Mouse (Mus musculus) ES-E14 (cell line): ENCODE results near the gene Sys1. TPM values are rescaled to one million over a fixed set of nuclear protein-coding genes. Genes with fewer than 3 reads are reported as not detected.

ENCODE experiments used
- DNase-seq: peaks from one replicate; pipeline ENCODE4 v3.0.0-alpha.2; 2013; ENCODE audit warnings: low read depth, low spot score
- H3K27ac ChIP-seq: 2 replicates; pipeline ENCODE4 v1.5.1; 2012; ENCODE audit warnings: low read depth, mild to moderate bottlenecking, low read length, moderate library complexity, mixed read lengths; ENCODE audit not compliant: poor library complexity, insufficient read depth, severe bottlenecking
- H3K36me3 ChIP-seq: 2 replicates; pipeline ENCODE4 v1.6.1; 2012; ENCODE audit warnings: mild to moderate bottlenecking, low read length, moderate library complexity, mixed read lengths; ENCODE audit not compliant: control insufficient read depth, poor library complexity, insufficient read depth, severe bottlenecking
- H3K4me1 ChIP-seq, 2 experiments: fragments of 150-350 bp in 1 of 2; sonication (generic) in 1 of 2; 2 replicates each; pipeline ENCODE4 v1.6.1; 2012; ENCODE audit warnings: low read length in 2 of 2, mild to moderate bottlenecking in 1 of 2, mixed read lengths in 1 of 2; ENCODE audit not compliant: control insufficient read depth in 2 of 2, insufficient read depth in 2 of 2, poor library complexity in 1 of 2
- H3K4me3 ChIP-seq, 2 experiments: fragments of 150-350 bp in 1 of 2; sonication (generic) in 1 of 2; 2 replicates each; pipeline ENCODE4 v1.5.1; 2012; ENCODE audit warnings: low read length in 2 of 2, low read depth in 1 of 2, mild to moderate bottlenecking in 1 of 2, mixed read lengths in 1 of 2; ENCODE audit not compliant: insufficient read depth in 1 of 2, poor library complexity in 1 of 2, severe bottlenecking in 1 of 2
- H3K9ac ChIP-seq: 2 replicates; pipeline ENCODE4 v1.6.1; 2012; ENCODE audit warnings: low read depth, mild to moderate bottlenecking, low read length, mixed read lengths; ENCODE audit not compliant: poor library complexity, insufficient read depth, severe bottlenecking
- H3K9me3 ChIP-seq: fragments of 150-350 bp; sonication (generic); 2 replicates; pipeline ENCODE4 v1.6.1; 2012; ENCODE audit warnings: low read depth, mild to moderate bottlenecking, low read length; ENCODE audit not compliant: control insufficient read depth, insufficient read depth
- CHD2 ChIP-seq: IDR thresholded peaks from 2 replicates; pipeline ENCODE4 v1.6.1; 2014; ENCODE audit warnings: mild to moderate bottlenecking, low read depth, low read length, inconsistent platforms
- HCFC1 ChIP-seq: IDR thresholded peaks from 2 replicates; pipeline ENCODE4 v1.6.1; 2012; ENCODE audit warnings: low read length, inconsistent platforms, borderline replicate concordance; ENCODE audit not compliant: insufficient read depth
- MAFK ChIP-seq: IDR thresholded peaks from 2 replicates; pipeline ENCODE4 v1.6.1; 2014; ENCODE audit warnings: mild to moderate bottlenecking, low read depth, low read length, inconsistent platforms; ENCODE audit not compliant: insufficient read depth
- ZC3H11A ChIP-seq: IDR thresholded peaks from 2 replicates; pipeline ENCODE4 v1.6.1; 2012; ENCODE audit warnings: low read depth, mild to moderate bottlenecking, inconsistent platforms, low read length, borderline replicate concordance
- ZNF384 ChIP-seq: IDR thresholded peaks from 2 replicates; pipeline ENCODE4 v1.6.1; 2012; ENCODE audit warnings: low read depth, low read length, inconsistent platforms
- in situ Hi-C, 2 experiments: fragments of 600-800 bp; cut with MboI; formaldehyde crosslinking; loops; one replicate each; pipeline ENCODE4 v1.15.1; 2025; ENCODE audit warnings: low sequenced_read_pairs in 2 of 2, inconsistent platforms in 1 of 2; ENCODE audit not compliant: unreplicated experiment in 2 of 2
- total RNA-seq: library from RNA; depleted of rRNA; stranded (reverse); fragments of 300-350 nt; gene quantifications from 2 replicates; pipeline ENCODE4 v1.2.3, GENCODE M21; 2012

The Sys1 gene
- total RNA-seq, 1 experiment: 47.6 TPM

DNA sequence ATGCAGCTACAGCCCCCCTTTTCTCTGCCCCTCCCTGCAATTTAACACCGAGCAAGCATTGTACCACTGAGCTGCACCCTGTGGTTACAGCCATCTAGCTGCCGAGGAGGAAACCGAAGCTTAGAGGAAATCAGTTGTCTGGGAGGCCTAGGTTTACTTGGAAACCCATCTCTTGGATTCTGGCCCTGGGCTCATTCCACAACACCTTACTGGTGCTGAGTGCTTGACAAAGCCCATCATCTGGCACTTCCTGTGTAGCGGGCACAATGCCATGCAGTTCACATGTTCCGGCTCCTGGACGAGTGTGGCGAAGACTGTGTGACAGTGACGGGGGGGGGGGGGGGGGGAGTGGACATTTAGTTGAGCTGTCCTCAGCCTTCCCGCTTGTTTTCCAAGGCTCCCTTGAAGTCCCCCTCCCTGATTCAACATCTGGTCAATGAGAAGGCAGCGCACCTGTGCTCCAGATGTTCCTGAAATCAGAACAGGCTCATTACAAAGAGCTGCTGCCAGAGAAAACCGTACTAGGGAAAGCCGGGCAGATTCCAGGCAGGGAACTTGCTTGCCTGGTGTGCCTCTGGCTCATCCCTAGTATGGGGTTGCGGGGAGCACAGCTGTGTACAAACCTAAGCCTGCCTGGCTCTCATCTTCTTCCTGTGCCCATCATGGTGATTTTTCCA lies 4.6 kb upstream of the Sys1 start:
- H3K4me1 ChIP-seq: peaks cover 10 to 35% of the 10 kb centered on the region in 2 experiments
- H3K4me3 ChIP-seq: no peak overlapping the region
- TF ChIP-seq HCFC1: no peak
- TF ChIP-seq MAFK: no peak
- TF ChIP-seq ZNF384: no peak
- no peak for TF ChIP-seq ZC3H11A
- TF ChIP-seq CHD2: no peak
- no peaks in the 10 kb centered on the region for H3K9me3 ChIP-seq
- in situ Hi-C loops: no loop called here
- DNase-seq: no peak
- no peaks in the 10 kb centered on the region for H3K36me3 ChIP-seq
- H3K27ac ChIP-seq: peak overlapping the region; percentile 23
- no peak overlapping the region for H3K9ac ChIP-seq

DNA sequence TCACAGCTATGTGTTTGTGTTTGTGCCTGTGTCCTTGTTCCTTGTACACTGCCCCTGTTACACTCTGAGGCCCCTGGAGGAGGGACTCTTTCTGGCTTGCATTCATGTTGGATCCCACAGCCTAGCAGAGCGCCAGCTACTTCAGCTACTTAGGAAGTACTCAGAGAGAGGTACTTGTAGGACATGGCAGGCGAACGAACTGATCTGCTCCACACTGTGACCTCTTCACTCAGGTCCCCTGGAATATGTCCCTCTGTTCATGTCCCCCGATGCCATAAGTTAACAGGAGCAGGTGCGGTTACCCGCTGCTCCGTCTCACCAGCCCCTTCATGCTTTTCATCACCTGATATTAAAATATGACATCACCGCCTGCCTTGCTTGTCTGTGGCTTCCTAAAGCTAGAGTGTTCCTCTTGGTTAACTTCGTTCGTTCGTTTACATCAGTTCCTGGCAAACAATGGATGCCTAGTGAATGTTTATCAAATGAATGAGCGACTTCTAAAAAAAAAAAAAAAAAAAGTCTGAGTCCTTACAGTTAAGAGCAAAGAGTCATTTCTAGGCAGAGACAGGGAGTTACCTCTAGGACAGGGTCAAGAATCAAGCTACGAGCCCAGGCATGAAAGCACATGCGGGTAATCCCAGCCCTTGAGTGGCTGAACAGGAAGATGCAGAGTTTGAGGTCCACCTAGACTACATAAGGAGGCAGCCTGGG lies 3.6 kb upstream of the Sys1 start:
- H3K4me1 ChIP-seq: peaks cover 10 to 35% of the 10 kb centered on the region in 2 experiments
- H3K27ac ChIP-seq: no peak overlapping the region
- no peak overlapping the region for H3K4me3 ChIP-seq
- TF ChIP-seq ZNF384 (no peak), ZC3H11A (no peak), MAFK (no peak), HCFC1 (no peak), CHD2 (no peak)
- H3K9me3 ChIP-seq: no peaks in the 10 kb centered on the region
- no peak for DNase-seq
- no peak overlapping the region for H3K9ac ChIP-seq
- in situ Hi-C loops: no loop called here
- no peaks in the 10 kb centered on the region for H3K36me3 ChIP-seq

DNA sequence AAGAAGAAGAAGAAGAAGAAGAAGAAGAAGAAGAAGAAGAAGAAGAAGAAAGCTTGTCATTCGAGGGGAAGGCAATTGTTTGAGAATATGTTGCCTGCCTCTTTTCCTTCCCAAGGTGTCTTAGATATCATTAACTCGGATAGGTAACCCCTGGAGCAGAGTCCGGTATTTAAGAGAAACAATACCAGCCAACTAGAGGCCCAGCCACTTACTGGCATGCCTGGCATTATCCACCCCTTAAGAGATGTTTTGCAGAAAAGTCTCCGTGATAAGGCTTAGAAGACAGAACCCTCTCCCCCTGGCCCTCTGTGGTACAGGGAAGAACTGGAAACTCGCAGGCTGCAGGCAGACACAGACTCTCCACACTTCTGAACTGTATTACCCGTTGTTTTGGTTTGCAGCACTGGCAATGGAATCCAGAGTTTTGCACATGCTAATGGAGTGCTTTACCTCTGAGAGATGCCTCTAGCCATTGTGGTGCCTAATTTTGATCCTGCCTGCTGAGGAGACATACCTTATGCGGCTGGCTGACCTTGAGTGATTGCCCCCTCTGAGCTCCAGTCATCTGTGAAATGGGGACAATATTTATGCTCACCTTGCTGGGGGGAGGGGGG lies 2.8 kb upstream of the Sys1 start:
- Histone ChIP-seq H3K4me1 (peaks cover 10 to 38% of the 10 kb centered on the region in 2 experiments), H3K9ac (no peak overlapping the region), H3K36me3 (no peaks in the 10 kb centered on the region), H3K27ac (no peak overlapping the region), H3K9me3 (no peaks in the 10 kb centered on the region), H3K4me3 (no peak overlapping the region)
- DNase-seq: no peak
- in situ Hi-C loops: no loop called here
- no peak for TF ChIP-seq CHD2
- no peak for TF ChIP-seq HCFC1
- no peak for TF ChIP-seq ZNF384
- TF ChIP-seq ZC3H11A: no peak
- TF ChIP-seq MAFK: no peak

DNA sequence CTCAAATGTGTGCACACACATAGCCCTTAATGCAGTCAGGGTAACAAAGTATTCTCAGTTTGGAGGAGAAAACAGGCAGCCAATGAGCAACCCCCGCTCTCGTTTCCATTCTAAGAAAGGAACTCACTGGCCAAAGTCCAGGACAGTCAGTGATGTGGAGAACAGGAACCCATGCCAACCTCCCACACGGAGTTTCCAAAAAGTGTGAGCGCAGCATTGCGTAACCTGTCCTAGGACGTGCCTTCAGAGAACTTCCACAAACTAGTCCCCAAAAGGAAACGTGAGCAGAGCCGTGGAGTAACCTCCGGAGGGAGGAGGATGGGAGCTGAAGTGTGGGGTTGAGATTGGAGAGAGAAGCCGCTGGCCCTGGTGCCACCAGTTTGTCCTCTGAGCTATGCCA lies 1.9 kb upstream of the Sys1 start:
- Histone ChIP-seq H3K27ac (no peak overlapping the region), H3K4me1 (peaks cover 10 to 38% of the 10 kb centered on the region in 2 experiments), H3K9me3 (no peaks in the 10 kb centered on the region), H3K4me3 (no peak overlapping the region), H3K36me3 (no peaks in the 10 kb centered on the region), H3K9ac (no peak overlapping the region)
- no peak for DNase-seq
- in situ Hi-C loops: no loop called here
- no peak for TF ChIP-seq ZC3H11A
